Mouse (Mus musculus): Measurements from ENCODE around the gene Sec24d.

The Sec24d gene

GRCm38 (mm10) chr3:123395611-123396010 lies 128.4 kb downstream of the Sec24d start:
- no peak for DNase-seq (ENCODE audit: extremely low spot score, low spot score)

GRCm38 (mm10) chr3:123397562-123398481 lies 130.6 kb downstream of the Sec24d start:
- DNase-seq (ENCODE audit: extremely low spot score, low spot score) = peak; percentile 6

- no peak for DNase-seq (ENCODE audit: extremely low spot score, low spot score)
Measured at GRCm38 (mm10) chr3:123404945-123405344, 137.7 kb downstream of the Sec24d start.

- DNase-seq (ENCODE audit: extremely low spot score, low spot score) = no peak
Measured at GRCm38 (mm10) chr3:123411821-123412578, 144.7 kb downstream of the Sec24d start.

GRCm38 (mm10) chr3:123413173-123413572 lies 145.9 kb downstream of the Sec24d start:
- DNase-seq (ENCODE audit: extremely low spot score, low spot score) = no peak
